Comparison of ENCODE assay signal across 8 mouse cellular contexts in genomic region chr6:8508883-8509536, GRCm38 (mm10). TPM values are rescaled to one million over a fixed set of nuclear protein-coding genes. Genes with fewer than 3 reads are reported as not detected.
DNase-seq lines count a peak whose midpoint lies in the region; ATAC-seq lines count a peak whose summit lies in the region.

No protein-coding gene starts in this region.

- peak overlapping the region; percentile 99 for H3K27ac ChIP-seq in hindbrain, embryonic 12.5 days

- H3K9ac ChIP-seq in hindbrain, embryonic 12.5 days: peak overlapping the region; percentile 99

- peak overlapping the region; percentile 63 for H3K4me2 ChIP-seq in hindbrain, embryonic 12.5 days (replicated peaks)

- H3K4me3 ChIP-seq in hindbrain, embryonic 12.5 days: peak overlapping the region; percentile 98

- ATAC-seq in hindbrain, embryonic 12.5 days (ENCODE audit: low FRiP score): peak; percentile 98

- under 1% methylated on average over 56 of the region's 56 CpGs for WGBS in hindbrain, embryonic 12.5 days

- H3K4me1 ChIP-seq in hindbrain, embryonic 12.5 days: peaks cover 19% of the 10 kb centered on the region

- no peaks in the 10 kb centered on the region for H3K9me3 ChIP-seq in hindbrain, embryonic 12.5 days (replicated peaks)

- no peaks in the 10 kb centered on the region for H3K36me3 ChIP-seq in hindbrain, embryonic 12.5 days

- no peaks in the 10 kb centered on the region for H3K27me3 ChIP-seq in hindbrain, embryonic 12.5 days

- peak; percentile 99 for DNase-seq in NIH3T3 (ENCODE audit: low read depth)
- DNase-seq in cerebellum, postnatal 10 days: peak; percentile 99 to 100
- DNase-seq in frontal cortex, postnatal 10 days (ENCODE audit: low spot score in 2 of 2): peak; percentile 99
- DNase-seq in layer of hippocampus, postnatal 14 days (ENCODE audit: low spot score in 2 of 2): peak; percentile 98 to 100
- peak; percentile 98 for DNase-seq in lung, postnatal 14 days
- peak; percentile 98 for DNase-seq in retina, adult 2 months (ENCODE audit: low read depth, low spot score)
- DNase-seq in thymus, postnatal 36 days: peak; percentile 99 to 100

RNA-seq across cellular contexts. Expression of gene Glcci1, which starts 0.4 kb away (rescaled TPM):
- polyA plus RNA-seq in hindbrain, embryonic 12.5 days (2016; fragmentation: Nextera tagmentation; extraction: Ambion mirVana): 19.3 and 20.8 TPM in 2 replicates
- 10 to 100 TPM; 42.7 to 46.6 TPM for total RNA-seq in layer of hippocampus, postnatal 14 days (2021)

Comparison
In these comparisons a context has a peak if more than half of its experiments do, and no peak if none do; other contexts are left out.
1. Peak in every context shown above with its lines: DNase-seq, ATAC-seq, H3K4me3 ChIP-seq and H3K27ac ChIP-seq.